Mouse (Mus musculus): ENCODE results near the gene Olfr1289.

DNA sequence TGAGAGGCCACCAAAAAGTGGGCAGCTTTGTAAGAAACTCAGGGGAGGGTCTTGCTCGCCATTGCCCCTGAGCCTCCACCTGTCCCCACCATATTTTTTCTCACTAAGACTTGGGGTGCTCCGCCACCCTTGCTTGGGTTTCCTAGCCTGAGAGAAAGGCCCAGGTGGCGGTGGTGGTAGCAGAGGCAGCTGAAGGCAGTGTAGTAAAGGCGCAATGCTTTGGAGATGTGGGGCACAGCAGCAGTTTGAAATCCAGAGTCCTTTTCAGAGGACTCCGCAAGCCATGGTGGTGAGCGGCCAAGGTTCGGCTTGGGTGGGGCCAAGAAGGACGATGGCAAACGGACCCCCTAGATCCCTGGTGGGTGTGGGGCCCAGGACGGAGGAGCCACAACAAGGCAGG, 36.8 kb downstream of the Olfr1289 start:
- TF ChIP-seq CTCF (IDR thresholded peaks at IDR 0.05; ENCODE audit: borderline replicate concordance, extremely low read depth, insufficient read depth, insufficient read length) (no peak), POLR2A (IDR thresholded peaks at IDR 0.05; ENCODE audit: borderline replicate concordance, extremely low read depth, insufficient read depth, insufficient read length, poor library complexity, severe bottlenecking) (no peak)
